Mouse (Mus musculus): ENCODE data around the gene Bag6.

Gene Bag6

GRCm38 (mm10) chr17:35134801-35135590 lies at the start of gene Bag6:
Gene Bag6, plus strand, starts transcription at chr17:35135178.
- peak; percentile 97 for DNase-seq

GRCm38 (mm10) chr17:35085208-35085865 lies 49.6 kb upstream of the Bag6 start, which contains the start of gene Ly6g6f:
Gene Ly6g6f, minus strand, starts transcription at chr17:35085610.
- DNase-seq = no peak

DNA sequence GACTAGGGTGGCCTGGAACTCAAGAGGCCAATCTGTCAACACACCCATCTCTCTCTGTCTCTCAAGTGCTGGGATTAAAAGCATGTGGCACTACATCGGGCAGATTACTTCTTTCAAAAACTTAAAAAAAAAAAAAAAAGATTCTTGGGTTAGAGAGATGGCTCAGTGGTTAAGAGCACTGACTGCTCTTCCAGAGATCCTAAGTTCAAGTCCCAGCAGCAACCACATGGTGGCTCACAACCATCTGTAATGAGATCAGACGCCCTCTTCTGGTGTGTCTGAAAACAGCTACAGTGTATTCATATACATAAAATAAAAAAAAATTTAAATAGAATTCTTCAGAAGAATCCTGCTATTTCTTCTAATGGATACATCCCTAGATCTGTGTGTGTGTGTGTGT lies 46.8 kb upstream of the Bag6 start:
- no peak for DNase-seq

GRCm38 (mm10) chr17:35088825-35089644 lies 45.9 kb upstream of the Bag6 start, which contains the start of gene Abhd16a:
Gene Abhd16a, plus strand, starts transcription at chr17:35089263.
- peak; percentile 97 for DNase-seq

GRCm38 (mm10) chr17:35090166-35090932 lies 44.6 kb upstream of the Bag6 start:
- no peak for DNase-seq

DNA sequence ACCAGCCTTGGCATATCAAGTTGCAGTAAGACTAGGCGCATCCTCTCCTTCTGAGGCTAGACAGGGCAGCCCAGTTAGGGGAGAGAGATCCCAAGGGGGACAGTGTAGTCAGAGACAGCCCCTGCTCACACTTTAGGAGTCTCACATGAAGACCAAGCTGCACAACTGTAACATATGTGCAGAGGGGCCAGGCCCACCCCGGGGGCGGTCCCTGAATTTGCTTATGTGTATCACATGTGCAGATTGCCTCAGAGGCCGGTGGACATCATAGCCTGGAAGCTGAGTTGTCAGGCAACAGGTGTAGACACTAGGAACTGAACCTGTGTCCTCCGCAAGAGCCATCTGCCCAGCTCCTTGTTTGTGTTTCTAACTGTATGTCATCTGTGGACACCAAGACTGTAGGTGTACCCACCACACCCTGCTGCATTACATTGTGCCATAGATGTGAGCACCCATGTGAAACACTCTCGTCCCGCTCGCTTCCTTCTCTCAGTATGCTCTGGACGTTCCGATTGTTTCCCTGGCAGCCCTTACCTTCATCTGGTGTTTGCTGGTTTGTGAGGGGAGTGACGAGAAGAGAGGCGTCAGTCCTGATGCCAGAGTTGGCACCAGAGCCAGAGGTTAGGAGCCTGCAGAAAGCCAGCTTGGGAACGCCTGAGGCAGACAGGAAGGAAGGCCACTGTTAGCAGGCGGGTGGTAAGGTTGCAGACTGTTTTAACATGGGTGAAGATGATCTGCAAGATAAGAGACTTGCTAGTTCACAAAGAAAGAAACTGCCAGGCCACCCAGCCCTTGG lies 42.4 kb upstream of the Bag6 start:
- no peak for DNase-seq

DNA sequence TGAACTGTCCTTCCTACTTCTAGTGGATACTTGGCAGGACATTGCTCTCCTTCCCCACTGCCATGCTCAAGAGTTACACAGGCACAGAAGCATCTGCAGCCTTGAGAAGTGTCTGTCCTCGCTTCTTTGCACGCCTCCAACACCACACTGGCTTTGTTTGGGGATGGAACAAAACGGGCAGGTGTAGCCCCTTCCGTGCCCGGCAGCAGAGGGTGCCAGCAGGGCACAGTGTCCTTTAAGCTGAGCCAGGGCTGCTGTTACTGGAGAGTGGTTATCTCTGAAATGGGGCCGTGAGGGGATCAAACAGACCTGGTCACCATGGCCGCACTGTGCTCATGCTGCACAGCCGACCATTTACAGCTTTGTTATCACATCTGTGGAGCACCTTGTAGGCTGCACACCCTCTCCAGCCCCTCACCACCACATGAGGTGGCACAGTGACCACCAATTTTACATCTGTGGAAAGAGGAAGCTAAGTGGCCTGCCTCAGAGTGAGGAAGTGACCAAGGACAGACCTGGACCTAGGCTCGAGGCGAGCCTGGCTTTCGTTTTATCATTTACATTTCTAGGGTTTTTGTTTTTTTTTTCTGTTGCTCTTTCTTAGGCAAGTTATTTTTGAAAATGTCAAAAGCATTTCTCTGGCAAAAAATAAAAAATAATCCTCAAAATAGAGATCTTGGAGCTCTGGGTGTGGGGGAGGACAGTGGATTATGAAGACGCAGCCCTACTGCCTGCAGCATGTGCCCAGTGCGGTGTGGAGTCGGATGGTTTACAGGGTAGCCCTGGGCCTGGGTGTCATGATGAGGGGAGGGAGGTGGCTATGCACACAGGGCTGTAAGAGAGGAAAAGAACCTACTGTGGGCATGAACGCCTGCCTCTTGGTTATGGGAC lies 40.3 kb upstream of the Bag6 start:
- DNase-seq = no peak

DNA sequence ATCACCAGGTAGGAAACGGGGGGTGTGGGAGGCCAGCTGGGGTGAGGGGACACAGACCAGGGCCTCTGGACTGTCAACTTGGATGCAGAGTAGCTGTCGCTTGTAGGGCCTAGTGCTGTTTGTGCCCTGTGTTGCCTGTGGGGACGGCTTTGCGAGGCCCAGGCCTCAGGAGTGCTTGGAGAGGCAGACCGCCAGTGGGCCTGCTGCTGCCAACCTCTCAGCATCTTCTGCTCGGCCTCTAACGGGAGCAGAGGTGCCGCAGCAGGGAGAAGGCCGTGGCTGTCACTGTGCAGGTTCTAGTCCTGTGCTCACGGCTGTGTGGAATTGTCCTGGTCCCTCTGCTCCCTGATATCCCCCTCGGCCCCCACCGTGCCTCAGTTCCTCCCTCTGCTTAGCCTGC lies 38.4 kb upstream of the Bag6 start:
- no peak for DNase-seq

DNA sequence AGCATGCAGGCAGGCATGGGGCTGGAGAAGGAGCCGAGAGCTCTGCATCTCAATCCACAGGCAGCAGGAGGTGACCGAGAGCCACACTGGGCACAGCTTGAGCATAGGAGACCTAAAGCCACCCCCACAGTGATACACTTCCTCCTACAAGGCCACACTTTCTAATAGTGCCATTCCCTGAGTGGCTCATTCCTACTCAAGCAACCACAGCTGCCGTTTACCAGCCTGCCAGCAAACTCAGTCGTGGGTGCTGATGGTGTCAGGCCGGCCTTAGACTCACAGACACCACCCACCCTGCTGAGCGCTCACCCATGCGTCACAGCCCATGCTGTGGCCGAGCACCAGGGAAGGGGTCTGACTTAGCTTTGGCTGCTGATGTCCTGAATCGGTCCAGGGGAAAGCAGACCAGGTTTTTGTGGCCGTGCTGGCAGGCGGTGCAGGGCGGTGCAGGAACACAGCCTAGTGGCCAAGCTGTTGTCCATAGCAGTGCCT lies 37.8 kb upstream of the Bag6 start:
- no peak for DNase-seq

DNA sequence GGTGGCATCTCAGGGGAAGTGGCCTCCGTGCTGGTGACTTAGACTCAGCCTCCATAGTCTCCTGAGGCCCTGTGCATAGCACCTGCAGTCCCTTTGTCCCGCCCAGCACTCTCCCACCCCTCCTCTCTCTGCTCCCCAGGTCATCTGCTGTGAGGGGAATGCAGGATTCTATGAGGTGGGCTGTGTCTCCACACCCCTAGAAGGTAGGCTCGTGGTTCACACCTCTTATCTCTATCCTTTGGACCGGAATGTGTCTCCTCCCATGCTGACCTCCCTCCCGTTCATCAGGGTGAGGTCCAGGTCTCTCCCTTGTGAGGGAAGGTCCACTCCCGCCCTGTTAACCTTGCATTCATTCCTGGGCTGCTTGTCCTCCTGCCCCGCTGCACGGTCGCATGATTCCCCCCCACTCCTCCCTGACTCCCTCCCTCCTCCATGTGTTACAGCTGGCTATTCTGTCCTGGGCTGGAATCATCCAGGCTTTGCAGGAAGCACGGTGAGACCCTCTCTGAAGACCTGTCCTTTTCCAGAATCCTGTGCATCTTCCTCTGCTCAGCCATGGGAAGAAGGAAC lies 34.7 kb upstream of the Bag6 start:
- peak; percentile 50 for DNase-seq

DNA sequence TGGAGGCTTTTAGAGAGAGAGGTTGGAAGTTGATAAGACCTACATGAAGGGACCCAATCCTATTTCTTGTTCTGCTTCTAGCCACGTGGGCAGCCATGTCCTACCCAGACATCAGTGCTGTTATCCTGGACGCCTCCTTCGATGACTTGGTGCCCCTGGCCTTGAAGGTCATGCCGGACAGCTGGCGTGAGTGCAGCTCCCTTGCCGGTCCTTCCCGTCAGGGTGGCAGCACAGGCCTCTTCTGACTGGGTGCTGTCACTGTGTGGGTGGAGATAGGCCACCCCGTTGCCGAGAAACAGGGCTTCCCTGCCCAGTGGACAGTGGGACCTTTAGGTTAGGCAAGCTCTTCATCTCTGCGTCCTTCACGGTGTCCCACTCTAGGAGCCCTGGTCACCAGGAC lies 33.8 kb upstream of the Bag6 start:
- DNase-seq = no peak

GRCm38 (mm10) chr17:35102299-35102698 lies 32.7 kb upstream of the Bag6 start:
- DNase-seq = no peak

GRCm38 (mm10) chr17:35103221-35103690 lies 31.7 kb upstream of the Bag6 start:
- peak; percentile 78 for DNase-seq

GRCm38 (mm10) chr17:35104079-35104478 lies 30.9 kb upstream of the Bag6 start:
- DNase-seq = no peak

DNA sequence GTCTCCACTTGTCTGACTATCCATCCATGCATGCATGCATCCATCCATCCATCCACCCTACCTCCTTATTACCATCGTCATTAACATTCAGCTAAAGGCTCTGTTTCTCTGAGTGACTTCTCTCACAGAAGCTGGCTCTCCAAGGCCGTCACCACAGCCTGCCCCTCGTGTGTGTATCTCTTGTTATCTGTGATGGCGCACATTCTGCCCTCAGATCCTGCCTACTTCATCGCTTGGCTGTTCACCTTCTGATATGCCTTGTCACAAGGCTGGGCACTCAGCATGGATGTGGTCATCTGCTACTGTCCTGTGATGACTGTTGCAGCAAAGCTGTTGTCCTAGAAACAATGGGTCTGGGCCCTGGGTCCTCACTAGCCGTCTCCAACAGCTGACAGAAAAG lies 30.2 kb upstream of the Bag6 start:
- no peak for DNase-seq

- peak; percentile 64 for DNase-seq
Observed at GRCm38 (mm10) chr17:35105740-35106389, 29.1 kb upstream of the Bag6 start.

DNA sequence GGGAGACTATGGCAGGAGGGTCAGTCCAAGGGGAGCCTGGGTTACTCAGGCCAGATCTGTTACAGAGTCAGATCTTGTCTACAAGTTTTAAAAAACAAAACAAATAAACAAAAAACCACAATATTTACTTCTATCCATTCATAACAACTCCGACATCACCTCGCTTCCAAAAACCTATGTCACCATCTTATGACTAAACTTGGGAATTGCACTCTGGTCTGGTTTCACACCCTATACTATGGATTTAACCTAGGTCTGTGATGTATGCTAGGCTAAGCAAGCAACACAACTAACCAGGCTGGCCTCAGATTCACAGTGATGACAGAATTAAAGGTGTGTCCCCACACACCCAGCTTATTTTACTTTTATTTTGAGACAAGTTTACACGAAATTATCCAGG lies 28.5 kb upstream of the Bag6 start:
- no peak for DNase-seq

GRCm38 (mm10) chr17:35108097-35108496 lies 26.9 kb upstream of the Bag6 start, which contains the start of gene Ly6g5c:
Gene Ly6g5c, plus strand, starts transcription at chr17:35108279.
- DNase-seq = no peak

DNA sequence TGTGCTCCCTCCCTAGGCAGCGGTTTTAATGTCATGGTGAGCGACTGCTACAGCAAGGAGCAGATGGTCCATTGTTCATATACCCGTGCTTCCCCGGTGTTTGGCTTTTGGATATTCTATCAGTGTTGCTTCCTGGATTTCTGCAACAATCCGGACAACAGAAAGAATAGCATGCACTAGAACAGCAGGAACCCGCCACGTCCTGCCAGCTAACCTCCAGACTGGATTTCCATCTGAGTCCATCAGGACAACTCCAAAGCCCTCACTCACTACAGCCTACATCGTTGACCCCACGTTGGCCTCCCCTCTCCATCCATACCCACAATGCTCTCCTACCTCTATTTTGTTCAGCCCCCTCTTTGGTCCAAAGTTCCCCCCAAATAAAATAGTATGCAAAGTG lies 23.2 kb upstream of the Bag6 start:
- DNase-seq = no peak
